Mouse (Mus musculus): ENCODE results near the gene Nfrkb.

Nfrkb gene

DNA sequence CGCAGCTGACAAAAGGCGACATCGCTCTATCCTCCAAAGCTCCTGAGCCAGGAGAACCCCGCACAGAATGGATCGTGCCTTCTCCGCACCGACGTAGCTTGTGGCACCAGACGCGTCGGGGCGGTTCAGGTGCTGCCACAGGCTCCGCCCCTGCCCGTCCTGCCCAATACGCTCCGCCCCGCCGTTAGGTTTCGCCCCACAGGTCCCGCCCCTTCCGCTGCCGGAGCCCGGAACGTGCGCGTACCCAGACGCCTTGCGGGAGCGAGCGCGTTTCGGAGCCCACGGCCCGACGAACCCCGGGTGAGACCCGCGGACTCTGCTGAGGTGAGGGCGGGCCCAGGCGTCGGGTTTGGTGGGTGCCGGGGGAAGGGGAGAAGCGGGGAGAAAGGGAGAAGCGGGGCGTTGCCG lies at the start of gene Nfrkb:
Gene Nfrkb (plus strand): TSS at position 246 of the 408 bp plus-strand sequence.
- peak; percentile 89 to 93 for DNase-seq (ENCODE audit: low spot score in 2 of 2)

DNA sequence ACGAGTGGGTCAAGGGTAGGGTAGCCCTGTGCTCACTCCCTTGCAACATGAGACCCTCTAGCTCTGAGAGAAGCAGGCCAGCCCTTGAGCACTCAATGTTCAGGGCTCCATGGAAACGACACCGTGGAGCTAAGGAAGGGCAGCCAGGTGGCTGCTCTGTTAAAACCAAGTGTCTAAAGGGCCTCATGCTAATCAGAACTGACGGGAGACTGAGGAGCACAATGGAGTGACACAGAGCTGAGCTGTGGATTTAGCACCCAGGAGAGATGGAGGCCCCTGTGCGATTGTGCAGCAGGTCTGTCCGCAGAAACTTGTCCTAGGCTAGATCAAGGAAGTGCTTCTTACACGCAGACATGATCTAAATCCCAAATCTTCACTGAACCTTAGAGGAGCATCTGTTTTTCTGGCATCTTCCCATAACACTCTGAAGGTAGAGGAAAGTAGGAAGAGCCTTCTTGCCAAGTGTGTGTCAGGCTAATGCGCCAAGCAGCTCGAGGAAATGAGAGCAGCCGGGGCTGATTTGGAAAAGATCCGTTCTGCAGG lies 41.6 kb upstream of the Nfrkb start:
- DNase-seq (ENCODE audit: low spot score in 2 of 2): no peak

DNA sequence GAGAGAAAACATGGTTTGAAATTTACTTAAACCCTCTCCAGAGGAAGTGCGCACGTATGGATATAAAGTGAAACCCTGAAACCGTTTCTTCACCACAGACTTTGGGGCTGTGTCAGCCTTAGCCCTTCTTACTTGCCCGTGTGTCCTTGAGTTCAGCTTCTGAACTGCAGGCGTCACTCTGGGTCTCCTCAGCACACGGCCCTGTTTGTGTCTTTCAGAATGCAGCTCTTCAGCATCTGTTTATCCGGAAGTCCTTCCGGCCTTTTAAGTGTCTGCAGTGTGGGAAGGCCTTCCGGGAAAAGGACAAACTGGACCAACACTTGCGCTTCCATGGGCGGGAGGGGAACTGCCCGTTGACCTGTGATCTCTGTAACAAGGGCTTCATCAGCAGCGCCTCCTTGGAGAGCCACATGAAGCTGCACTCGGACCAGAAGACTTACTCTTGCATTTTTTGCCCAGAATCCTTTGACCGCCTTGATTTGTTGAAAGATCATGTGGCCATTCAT lies 39.4 kb upstream of the Nfrkb start:
- DNase-seq (ENCODE audit: low spot score in 2 of 2): no peak

DNA sequence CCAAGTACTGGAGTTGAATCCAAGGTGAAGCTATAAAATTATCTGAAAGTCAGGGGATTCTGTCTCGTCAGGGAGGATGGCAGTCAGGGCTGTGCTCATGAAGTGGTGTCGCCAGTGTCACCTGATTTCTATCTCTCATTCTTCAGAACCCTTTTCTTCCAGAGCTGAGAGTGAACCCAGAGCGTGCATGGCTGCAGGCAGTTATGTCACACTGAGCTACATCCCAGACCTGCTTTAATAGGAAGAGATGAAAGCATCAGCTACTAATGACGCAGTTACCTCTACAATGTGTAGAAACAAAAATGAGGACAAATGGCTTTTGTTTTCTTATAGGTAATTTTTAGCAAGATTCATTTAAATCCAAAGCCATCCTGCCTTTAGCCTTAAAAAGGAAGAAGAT lies 37.5 kb upstream of the Nfrkb start:
- no peak for DNase-seq (ENCODE audit: low spot score in 2 of 2)

DNA sequence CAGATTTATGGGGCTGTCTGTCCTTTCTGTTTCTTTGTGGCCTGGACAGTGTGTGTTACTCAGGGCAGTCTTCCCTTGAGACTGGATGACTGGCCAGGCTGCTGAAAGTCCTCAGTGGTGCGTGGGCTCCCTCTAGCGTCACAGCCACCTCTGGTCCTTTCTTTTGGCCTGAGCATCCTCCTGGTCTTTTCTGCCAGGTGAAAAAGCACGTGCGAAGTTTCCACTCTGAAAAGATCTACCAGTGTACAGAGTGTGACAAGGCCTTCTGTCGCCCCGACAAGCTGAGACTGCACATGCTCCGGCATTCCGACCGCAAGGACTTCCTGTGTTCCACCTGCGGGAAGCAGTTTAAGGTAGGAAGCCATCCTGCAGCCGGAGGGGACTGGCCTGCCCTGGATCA lies 37.1 kb upstream of the Nfrkb start:
- peak; percentile 32 to 46 for DNase-seq (ENCODE audit: low spot score in 2 of 2)

DNA sequence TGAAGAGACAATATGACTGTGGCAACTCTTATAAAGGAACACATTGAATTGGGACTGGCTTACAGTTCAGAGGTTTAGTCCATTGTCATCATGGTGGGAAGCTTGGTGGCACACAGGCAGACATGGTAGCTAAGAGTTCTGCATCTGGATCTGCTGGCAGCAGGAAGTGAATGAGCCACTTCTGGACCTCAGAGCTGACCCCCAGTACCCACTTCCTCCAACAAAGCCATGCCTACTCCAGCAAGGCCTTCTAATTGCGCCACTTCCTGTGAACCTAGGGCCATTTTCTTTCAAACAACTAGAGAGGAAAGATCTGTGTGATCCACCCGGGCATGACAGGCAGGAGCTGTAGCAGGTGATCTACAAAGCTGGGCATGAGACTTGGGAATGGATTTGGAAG lies 33.3 kb upstream of the Nfrkb start:
- DNase-seq (ENCODE audit: low spot score in 2 of 2): no peak

DNA sequence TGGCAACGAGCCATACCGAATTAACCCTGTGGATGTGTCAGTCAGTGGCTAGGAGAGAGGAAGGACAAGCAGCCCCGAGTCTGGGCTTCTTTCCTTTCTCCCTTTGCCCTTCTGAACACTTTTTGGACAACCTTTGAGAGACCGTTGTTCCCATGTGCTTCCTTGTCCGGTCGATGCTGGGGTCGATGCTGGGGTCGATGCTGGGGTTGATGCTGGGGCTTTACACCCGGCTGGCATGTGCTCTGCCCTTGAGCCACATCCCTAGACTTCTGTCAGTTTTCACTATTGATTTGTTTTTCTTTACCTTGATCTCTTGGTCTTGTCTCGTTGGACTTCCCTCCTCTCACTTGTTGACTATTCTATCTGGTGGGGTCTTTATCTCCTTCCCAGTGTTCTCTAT lies 32.5 kb upstream of the Nfrkb start:
- no peak for DNase-seq (ENCODE audit: low spot score in 2 of 2)

DNA sequence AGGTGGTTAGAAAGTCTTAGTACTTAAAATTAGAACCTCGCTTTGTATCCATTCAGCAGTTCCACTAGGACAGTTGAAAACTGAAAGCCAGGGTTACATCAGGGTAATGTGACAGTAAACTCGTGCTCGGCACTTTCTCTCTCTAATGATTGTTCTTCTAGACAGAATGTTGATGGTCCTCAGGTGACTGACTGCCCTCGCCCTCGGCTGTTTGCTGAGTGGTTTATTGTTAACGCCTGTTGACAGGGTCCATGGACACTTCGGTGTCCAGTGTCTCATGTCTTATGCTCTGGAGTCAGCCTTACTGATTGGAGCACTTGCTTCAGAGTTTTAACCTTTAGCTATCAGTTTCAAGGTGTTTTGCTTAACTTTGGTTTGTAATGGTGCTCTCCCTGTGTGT lies 31.9 kb upstream of the Nfrkb start:
- no peak for DNase-seq (ENCODE audit: low spot score in 2 of 2)

DNA sequence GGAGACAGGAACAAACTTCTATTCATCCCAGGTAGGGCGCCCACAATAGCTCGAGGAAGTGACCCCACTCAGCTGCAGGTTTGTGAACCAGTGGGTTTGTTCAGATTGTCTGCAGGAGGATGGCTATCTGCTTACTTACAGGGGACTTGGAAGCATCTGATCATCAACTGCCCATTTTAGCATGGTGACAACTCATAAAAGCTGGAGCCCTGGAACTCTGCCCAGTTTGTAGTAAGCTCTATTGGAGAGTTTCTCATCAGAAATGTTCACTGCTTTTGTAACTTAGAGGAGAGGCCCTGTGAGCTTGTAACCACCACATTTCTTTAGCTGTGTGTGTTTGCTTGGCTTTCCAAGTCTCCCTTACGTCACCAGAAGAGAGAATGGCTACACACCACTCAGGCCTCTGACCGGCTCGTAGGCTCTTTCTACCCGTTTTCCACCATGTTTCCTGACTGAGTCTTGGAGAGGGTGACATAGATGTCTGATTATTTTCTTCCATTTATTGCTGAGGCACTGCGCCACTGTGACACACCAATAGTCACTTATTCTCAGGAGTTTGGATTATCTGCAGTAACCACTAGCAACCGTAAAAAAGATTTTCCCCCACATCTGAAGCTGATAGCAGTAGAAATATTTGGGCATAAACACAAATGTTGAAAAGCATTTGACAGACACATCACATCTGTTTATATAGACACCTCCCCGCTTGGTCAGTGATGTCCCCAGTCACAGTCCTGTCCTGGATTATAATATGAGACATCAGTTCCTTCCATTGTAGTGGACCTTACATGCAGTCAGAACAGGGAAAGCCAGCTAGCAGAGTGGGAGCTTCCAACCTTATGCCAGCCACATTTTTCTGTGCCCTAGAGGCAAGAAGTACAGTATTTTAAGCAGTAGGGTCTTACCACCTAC lies 22.0 kb upstream of the Nfrkb start:
- peak in 1 of 2 experiments; percentile 24 for DNase-seq (ENCODE audit: low spot score in 2 of 2)

DNA sequence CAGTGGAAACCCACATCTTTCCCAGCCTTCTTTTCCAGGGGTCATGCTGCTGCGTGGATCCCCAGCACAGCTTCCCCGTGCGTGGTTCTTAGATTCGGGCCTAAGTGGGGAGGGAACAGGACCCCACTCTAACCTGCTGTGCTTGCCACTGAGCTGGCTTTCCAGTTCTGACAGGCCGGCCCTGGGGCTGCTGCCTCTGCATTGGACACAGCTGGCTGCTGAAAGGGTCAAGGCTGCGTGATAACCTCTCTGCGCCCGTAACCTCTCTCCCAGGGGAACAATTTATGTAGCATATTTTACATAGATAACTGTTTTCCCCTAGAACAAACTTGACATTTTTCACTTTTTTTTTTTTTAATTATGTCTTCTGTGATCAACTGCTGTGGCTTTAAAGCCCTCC lies 20.9 kb upstream of the Nfrkb start:
- no peak for DNase-seq (ENCODE audit: low spot score in 2 of 2)

DNA sequence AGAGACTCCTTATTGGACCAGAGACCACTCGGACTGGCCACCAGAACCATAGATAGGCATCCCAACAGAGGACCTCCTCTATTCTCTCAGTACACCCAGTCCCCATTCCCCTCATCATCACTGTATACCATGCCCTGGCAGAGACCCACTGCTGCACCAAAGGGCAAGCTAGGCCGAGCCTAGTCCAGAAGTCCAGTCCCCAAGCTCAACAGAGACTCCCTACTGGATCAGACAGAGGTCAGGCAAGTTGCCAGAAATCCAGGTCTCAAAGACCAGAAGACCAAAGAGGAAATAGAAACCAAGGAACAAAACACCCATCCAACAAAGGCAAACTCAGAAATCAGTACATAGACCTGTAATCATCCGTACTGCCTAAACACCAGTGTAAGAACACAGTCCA lies 14.3 kb upstream of the Nfrkb start:
- DNase-seq (ENCODE audit: low spot score in 2 of 2): no peak

DNA sequence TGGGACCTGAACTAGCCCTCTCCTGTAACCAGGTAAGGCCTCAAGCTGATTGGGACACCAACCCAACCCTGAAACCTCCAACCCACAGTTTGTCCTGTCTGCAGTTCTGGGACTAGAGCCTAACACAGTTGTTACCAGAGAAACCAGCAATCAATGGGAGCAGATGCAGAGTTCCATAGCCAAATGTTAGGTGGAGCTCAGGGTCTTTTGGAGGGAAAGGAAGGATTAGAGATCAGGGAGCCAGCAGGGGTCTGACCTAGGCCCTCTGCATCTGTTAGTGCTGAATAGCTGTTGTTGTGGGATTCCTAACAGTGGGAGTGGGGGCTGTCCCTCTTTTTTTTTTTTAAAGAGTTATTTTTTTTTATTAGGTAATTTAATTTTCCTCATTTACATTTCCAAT lies 9.3 kb upstream of the Nfrkb start:
- no peak for DNase-seq (ENCODE audit: low spot score in 2 of 2)

DNA sequence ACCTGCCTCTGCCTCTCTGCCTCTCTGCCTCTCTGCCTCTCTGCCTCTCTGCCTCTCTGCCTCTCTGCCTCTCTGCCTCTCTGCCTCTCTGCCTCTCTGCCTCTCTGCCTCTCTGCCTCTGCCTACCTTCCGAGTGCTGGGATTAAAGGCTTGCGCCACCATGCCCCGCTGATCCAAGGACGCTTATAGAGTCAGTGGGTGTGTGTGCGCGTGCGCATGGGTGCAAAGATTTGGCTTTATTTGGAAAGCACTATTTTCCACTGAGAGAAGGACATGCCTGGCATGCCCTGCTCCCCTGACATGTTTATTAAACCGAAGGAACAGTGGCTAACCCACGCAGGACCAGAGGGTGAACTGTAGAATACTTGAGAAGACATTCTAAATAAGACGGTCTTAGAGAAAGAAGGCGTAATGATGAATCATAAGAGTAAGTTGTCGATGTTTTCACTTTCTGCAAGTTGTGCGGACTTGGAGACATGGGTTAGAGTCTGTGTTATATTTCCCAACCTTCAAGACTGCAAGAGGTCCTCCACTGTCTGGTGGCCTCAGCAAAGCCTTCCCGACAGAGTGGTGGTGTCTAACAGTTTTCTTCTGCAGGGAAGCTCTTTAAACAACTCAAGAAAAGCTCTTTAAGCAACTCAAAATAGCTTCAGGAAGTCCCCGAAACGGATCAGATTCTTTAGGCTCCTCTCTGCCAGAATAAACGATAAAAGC lies 1.0 kb upstream of the Nfrkb start:
- no peak for DNase-seq (ENCODE audit: low spot score in 2 of 2)

DNA sequence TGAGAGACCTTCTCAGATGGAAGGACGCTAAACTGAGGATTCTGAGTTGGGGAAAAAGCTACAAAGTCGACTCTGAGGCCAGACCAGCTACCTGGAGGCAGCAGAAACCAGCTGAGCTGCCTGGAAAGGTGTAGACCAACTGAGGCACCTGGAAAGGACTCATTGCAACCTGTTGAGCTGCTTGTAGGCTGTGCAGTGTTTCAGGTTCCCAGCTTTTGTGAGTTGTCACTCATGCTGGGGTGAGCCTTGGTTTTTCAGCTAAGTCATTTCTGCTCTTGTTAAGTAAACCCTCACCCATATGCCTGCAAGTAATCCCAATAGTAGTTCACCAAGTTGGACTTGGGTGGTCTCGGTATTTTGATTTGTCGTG lies 507 bp upstream of the Nfrkb start:
- DNase-seq (ENCODE audit: low spot score in 2 of 2): no peak

DNA sequence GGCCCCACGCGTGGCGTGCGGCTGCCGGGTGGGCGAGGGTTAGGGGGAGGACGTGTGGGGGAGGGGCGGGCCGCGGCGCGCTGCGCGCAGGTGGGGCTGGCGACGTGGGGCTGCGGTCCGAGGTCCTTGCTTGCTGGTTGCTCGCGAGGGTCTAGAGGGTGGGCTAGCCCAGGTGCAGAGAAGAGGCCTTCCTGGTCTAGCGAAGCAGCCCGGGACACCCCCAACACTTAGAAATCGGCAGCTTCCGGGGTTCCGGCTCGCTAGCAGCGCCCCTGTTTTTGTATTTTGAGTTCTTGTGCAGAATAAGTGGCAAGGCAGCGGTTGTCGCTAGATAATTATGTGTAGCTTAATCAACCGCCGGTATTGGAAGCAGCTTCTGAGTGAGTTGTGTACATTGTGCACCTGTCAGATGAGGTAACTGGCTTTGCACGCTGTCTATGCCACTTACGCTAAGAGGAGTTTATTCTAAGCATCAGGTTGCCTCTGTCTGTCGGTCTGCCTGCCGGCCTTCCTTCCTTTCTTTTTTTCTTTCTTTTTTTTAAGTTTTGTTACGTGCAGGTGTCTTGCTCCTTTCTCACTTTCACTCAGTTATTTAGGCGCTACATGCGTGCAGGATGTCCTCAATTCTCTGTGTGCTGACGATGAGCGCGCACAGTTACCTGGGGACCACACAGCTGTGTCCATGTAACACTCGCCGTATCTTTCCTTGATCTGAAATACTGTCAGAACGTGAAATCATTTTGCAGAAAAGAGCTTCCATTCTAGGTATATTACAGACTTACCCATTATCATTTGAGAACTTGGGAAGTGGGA lies 582 bp downstream of the Nfrkb start:
- DNase-seq (ENCODE audit: low spot score in 2 of 2): no peak

DNA sequence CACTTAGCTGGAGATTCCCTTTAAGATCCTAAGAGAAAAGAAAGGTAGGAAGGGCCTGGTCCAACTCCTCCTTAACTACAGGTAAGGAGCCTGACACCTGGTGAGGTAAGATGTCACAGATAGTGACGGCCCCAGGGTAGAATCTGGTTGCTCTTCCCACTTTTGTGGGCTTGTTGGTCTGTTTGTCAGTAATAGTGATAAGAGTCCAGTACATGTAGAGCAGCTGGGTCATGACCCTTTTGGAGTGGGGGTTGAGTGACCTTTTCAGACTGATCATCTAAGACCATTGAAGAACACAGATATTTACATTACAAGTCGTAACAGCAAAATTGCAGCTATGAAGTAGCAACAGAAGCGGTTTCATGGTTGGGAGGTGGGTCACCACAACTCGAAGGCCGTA lies 1.2 kb downstream of the Nfrkb start:
- DNase-seq (ENCODE audit: low spot score in 2 of 2): no peak

DNA sequence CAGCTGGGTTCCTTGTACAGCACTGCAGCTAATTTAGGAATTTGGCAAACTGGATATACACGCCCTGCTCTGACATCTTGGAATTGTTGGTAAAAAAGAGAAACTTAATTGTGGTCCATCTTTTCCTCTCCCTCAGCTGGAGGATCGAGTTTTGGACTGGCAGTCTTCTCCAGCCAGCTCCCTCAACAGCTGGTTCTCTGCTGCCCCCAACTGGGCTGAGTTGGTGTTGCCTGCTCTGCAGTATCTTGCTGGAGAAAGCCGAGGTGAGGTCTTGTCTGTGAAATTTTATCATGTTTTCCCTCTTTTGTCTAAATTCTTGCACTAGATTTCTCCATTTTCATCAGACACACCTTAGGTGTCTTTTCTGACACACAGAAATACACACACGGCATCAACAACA lies 14.4 kb downstream of the Nfrkb start:
- peak in 1 of 2 experiments; percentile 53 for DNase-seq (ENCODE audit: low spot score in 2 of 2)

DNA sequence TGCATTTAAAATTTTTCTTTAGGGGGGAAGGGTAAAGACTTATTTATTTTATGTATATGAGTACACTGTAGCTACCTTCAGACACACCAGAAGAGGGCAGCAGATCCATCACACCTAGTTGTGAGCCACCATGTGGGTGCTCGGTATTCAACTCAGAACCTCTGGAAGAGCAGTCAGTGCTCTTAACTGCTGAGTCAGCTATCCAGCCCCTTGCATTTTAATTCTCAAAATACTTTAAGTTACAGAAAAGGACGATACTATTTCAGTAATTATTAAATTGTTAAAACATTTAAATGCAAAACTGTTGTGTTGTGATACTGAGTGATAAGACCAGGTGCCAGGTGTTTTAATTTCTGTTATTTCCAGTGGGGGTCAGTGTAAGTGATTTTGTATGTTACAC lies 18.3 kb downstream of the Nfrkb start:
- no peak for DNase-seq (ENCODE audit: low spot score in 2 of 2)

DNA sequence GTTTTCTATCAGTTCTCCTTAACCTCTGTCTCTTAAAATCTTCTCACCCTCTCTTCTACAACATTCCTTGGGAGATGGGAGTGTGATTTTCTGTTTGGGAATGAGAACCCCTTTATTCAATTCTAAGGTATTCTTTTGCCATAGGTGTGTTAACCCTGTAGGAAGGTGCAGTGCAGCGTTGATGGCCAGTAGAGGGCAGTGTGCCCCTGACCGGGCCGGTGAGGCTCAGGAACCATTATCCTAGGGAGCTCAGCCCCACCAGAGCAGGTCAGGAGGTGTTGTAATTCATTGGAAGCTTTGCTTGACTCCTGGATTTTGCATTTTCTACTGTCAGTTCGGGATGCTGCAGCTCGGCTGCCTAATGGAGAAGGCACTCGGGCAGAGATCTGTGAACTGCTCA lies 19.2 kb downstream of the Nfrkb start:
- no peak for DNase-seq (ENCODE audit: low spot score in 2 of 2)

DNA sequence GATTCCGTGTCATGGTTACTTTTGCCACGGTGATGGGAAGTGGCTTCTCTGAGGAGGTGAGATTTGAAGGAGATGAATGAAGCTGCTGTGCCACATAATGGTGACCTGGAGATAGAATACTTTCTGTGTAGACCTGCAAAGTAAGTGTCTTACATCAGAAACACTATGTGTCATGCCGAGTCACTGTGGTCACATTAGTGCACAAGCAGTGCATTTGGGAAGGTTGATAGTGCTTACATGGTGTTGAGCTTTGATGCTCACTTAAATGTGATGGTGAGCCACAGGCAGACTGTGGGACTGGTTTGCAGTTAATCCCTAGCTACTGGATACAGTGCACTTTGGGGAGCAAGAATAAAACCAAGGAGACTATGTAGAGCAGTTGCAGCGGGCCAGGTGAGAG lies 26.2 kb downstream of the Nfrkb start:
- DNase-seq (ENCODE audit: low spot score in 2 of 2): no peak

DNA sequence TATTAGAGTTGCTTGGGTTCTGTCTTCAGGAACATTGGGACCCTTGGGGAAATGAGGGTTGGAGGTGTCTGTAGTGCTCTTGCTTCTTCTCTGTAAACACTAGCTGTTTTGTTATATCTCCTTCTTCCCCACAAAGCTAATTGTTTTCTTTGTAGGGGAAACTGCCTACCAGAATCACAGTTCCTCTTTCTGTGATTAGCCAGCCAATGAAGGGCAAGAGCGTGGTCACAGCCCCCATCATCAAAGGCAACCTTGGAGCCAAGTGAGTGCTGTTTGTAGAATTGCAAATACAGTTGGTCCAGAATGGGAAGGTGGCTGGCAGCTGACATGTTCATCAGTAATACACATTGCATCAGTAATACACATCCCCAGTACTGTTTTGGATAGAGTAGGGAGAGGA lies 32.8 kb downstream of the Nfrkb start:
- DNase-seq (ENCODE audit: low spot score in 2 of 2): no peak

DNA sequence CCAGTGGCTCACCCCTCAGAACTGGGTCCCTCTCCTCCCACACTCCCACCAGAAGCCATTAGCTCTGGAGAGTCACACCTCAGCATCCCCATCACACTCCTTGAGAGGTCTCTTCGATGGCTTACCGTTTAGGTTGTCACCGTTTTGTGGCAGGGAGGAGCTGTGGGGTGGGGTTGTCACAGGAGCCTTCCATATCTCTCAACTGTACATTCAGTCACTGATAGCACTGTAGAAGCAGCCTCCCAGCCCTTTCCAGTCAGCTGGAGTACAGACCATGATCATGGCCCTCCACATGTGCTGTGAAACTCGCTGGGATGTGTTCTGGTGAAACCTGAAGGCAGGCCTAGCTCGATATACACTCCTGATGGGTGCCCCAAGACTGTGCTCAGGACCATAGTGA lies 36.2 kb downstream of the Nfrkb start:
- DNase-seq (ENCODE audit: low spot score in 2 of 2): no peak

Measured in right cerebral cortex, postnatal 36 days (tissue).